Mouse (Mus musculus): ENCODE measurements at regions not wholly inside any gene's neighbourhood (a gene's known extent, or its start where the extent isn't known, plus 50 kb on each side); places are given as distances from the start of the nearest gene placed in this dataset.
A peak's percentile ranks its signal among the peaks of the same experiment; 100 is the strongest.

DNA sequence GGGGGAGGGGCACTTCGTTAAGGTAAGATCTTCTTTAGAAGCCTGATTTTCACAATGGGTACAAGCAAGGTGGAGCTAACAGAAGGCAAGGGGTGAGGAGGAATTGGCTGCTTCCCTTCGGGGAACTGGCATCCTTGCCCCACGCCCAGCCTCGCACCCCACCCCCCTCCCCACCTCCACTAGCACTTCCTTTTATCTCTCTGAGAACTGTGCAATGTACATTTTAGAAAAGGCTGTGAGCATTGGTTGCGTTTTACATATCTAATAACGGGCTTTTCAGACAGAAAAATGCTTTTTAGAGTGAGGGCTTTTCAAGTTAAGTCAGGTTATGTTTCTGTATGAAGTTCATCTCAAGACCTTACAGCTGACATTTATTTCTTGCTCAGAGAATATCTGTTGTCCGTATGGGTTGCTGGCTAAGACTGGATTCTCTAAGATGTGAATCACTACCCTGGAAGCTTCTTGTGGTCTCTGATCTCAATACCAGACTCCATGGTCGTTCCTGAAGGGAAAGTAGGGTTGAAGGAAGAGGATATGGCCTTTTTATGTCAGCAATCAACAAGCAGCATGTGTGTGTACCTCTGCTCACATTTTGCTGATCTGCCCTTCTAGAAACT is 199.1 kb downstream of the Klf6 start:
- peaks cover 11% of the 10 kb centered on the region for H3K4me1 ChIP-seq
- ATAC-seq = 0 out of 2 replicates have a peak, but pooled peaks have one; percentile 33
- H3K9ac ChIP-seq = no peak overlapping the region
- H3K36me3 ChIP-seq (ENCODE audit: poor library complexity, severe bottlenecking) = no peaks in the 10 kb centered on the region
- no peaks in the 10 kb centered on the region for H3K9me3 ChIP-seq (replicated peaks)
- no peak overlapping the region for H3K27ac ChIP-seq
- 33% methylated on average over 8 of the region's 8 CpGs for WGBS
- no peak overlapping the region for H3K4me3 ChIP-seq
- no peak overlapping the region for H3K4me2 ChIP-seq
- no peaks in the 10 kb centered on the region for H3K27me3 ChIP-seq

DNA sequence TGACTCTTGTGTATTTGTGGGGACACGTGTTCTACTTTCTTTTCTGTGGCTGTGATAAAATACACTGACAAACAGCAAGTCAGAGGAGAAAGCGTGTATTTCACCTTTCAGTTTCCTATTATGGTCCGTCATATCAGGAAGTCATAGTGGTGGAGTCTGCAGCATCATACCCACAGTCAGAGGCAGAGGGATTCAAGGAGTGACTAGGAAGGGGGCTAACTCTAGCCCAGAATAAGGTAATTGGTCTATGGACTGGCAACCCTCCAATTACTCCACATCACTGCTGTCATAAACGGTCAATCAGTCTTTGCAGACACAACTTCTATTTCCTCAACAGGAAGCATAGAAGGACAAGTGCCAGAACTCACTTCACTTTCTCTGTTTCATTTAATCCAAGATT is 201.0 kb downstream of the Klf6 start:
- Histone ChIP-seq H3K4me2 (no peak overlapping the region), H3K27ac (no peak overlapping the region), H3K9ac (no peak overlapping the region), H3K36me3 (ENCODE audit: poor library complexity, severe bottlenecking) (no peaks in the 10 kb centered on the region), H3K27me3 (no peaks in the 10 kb centered on the region), H3K4me1 (peaks cover 11% of the 10 kb centered on the region), H3K4me3 (no peak overlapping the region), H3K9me3 (replicated peaks) (no peaks in the 10 kb centered on the region)
- no peak for ATAC-seq
- WGBS = 93% methylated on average over 4 of the region's 4 CpGs

DNA sequence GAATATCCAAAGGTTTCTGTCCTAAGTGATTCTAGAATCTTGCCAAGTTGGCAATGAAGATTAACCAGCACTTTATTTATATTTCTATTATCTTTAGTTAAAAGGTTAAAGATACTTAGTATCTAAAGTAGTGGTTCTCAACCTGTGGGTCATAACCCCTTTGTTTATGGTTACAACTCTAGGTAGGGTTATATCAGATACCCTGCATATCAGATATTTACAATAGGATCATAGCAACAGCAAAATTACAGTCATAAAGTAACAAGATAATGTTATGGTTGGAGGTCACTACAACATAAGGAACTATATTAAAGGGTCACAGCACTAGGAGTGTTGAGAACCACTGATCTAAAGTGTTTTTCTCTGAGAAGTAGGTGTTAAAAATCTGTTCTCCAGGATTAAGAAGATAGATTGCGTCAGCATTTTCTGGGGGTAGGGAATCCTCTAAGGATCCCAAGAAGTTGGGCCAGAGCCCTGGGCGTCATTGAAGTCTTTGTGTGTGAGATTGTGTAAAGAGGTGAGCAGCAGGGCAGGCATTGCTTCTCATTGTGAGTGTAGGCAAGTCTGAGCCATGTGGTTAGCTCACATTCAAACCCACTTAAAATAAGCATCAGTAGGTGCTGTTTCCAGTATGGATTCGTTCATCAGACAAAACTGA is 201.6 kb downstream of the Klf6 start:
- H3K4me1 ChIP-seq = peaks cover 11% of the 10 kb centered on the region
- no peak overlapping the region for H3K27ac ChIP-seq
- no peaks in the 10 kb centered on the region for H3K27me3 ChIP-seq
- no peak overlapping the region for H3K4me2 ChIP-seq
- H3K4me3 ChIP-seq = no peak overlapping the region
- H3K9me3 ChIP-seq (replicated peaks) = no peaks in the 10 kb centered on the region
- H3K9ac ChIP-seq = no peak overlapping the region
- WGBS = 75% methylated on average over 3 of the region's 3 CpGs
- no peaks in the 10 kb centered on the region for H3K36me3 ChIP-seq (ENCODE audit: poor library complexity, severe bottlenecking)
- no peak for ATAC-seq

DNA sequence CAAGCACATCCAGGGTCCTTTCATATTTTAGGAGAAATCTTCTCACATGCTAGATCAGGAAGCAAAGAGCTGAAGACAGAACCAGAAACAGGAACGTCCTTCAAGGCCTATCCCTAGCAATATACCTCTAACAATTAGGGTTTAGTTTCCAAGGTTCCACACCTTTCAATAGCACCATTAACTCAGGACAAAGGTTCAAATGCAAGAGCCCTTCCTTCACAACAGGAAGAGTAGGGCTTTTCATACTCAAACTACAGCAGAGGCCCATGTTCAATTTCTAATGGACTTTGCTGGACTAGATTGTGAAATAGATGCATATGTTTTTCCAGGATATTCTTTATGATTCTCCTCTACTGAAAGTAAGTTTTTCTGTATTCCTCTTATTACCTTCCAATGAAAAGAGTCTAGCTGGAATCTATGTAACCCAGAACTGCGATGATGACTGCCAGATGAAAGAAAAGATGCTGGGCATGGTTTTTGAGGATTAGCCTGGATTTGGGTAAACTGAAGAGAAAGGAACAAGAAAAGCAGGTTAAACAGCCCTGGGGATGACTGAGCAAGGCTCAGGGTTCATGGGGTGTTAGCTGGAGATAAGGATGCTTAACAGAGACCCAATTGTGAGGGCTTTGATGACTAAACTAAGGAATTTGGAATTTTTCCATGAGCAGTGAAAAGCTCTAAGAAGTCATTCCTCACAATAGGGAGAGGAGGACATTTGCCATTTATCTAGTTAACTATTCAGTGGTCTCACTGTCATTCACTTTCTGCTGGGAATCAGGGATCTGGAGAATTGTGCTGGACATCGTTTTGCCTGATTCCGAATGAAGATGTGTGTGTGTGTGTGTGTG is 215.9 kb downstream of the Klf6 start:
- whole genome bisulfite sequencing = 65% methylated on average over 4 of the region's 4 CpGs
- no peaks in the 10 kb centered on the region for H3K9me3 ChIP-seq (replicated peaks)

DNA sequence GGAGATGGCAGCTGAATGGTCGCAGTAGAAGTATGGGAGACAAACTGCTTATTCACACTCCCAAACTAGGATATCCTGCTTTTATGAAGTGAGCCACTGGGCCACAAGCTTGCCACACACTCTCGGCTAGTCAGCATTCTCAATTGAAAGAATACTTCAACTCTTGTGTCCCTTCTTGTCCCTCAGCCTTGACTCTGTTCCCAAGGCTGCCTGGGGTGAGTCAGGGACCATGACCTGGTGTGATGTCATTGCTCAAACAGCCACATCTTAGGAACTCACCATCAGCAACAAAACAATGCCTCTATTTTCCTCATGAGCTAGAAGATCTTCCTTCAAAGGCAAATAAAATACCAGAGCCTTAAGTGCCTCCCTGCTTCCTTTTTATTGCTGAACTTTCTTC is 224.6 kb downstream of the Klf6 start:
- no peak overlapping the region for H3K4me2 ChIP-seq
- no peak overlapping the region for H3K4me3 ChIP-seq
- 84% methylated on average over 2 of the region's 2 CpGs for WGBS
- H3K27me3 ChIP-seq = no peaks in the 10 kb centered on the region
- no peak overlapping the region for H3K27ac ChIP-seq
- no peak overlapping the region for H3K9ac ChIP-seq
- no peak for ATAC-seq
- H3K9me3 ChIP-seq (replicated peaks) = no peaks in the 10 kb centered on the region
- H3K36me3 ChIP-seq (ENCODE audit: poor library complexity, severe bottlenecking) = no peaks in the 10 kb centered on the region
- H3K4me1 ChIP-seq = no peaks in the 10 kb centered on the region

More for the DNA sequence above, 215.9 kb downstream of the Klf6 start:
- H3K4me1 ChIP-seq = no peaks in the 10 kb centered on the region
- H3K36me3 ChIP-seq (ENCODE audit: poor library complexity, severe bottlenecking) = no peaks in the 10 kb centered on the region
- ATAC-seq = no peak
- H3K27ac ChIP-seq = no peak overlapping the region
- no peaks in the 10 kb centered on the region for H3K27me3 ChIP-seq
- H3K4me2 ChIP-seq = no peak overlapping the region
- H3K9ac ChIP-seq = no peak overlapping the region
- no peak overlapping the region for H3K4me3 ChIP-seq

DNA sequence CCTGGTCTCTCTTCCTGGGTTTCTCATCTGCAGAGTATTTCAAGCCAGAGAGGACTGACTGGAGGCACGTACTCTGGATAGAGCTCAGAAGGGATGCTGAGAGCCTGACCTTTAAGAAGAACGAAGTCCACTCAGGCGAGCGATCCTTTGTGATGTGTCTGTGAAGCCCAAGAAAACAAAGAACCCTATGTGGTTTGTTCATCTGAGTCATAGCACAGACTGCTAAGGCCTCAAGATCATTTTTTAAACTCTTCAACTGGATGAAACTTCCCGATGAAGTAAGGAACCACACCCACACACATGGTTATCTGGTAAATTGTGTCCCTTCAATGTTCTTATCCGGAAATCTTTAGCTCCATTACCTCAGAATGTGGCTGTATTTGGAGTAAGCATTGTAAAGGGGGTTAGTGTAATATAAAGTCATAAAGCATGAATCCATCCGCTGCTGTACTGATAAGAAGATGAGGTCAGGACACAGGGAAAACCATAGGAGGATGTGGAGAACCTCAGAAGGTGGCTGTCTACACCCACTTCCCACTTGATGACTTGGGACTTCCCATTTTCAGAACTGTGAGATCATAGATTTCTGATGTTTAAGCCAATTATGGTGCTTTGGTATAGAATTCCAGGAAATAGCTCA is 247.9 kb downstream of the Klf6 start:
- no peak overlapping the region for H3K4me2 ChIP-seq
- no peak overlapping the region for H3K9ac ChIP-seq
- H3K4me3 ChIP-seq = no peak overlapping the region
- H3K36me3 ChIP-seq (ENCODE audit: poor library complexity, severe bottlenecking) = no peaks in the 10 kb centered on the region
- no peak for ATAC-seq
- H3K4me1 ChIP-seq = no peaks in the 10 kb centered on the region
- H3K9me3 ChIP-seq (replicated peaks) = no peaks in the 10 kb centered on the region
- 82% methylated on average over 7 of the region's 7 CpGs for WGBS
- no peaks in the 10 kb centered on the region for H3K27me3 ChIP-seq
- no peak overlapping the region for H3K27ac ChIP-seq

DNA sequence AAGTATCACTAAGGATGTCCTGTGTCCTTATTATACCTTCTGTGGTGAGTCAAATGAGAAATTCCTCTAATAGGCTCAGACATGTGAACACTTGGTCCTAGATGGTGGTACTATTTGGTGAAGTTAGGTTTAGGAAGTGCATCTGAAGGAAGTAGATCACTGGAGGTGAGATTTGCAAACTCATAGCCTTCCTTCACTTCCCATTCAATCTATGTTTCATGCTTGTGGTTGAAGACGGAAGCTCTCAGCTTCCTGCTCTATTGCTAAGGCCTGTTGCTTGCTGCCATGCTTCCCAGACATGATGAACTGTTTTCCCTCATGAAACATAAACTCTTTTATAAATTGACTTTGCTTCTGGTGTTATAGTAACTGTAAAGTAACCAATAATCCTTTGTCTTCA is 258.4 kb downstream of the Klf6 start:
- WGBS = 87% methylated on average over 1 of the region's 1 CpGs
- Histone ChIP-seq H3K4me3 (no peak overlapping the region), H3K4me2 (no peak overlapping the region), H3K9me3 (replicated peaks) (no peaks in the 10 kb centered on the region), H3K27ac (no peak overlapping the region), H3K36me3 (ENCODE audit: poor library complexity, severe bottlenecking) (no peaks in the 10 kb centered on the region), H3K9ac (no peak overlapping the region), H3K4me1 (no peaks in the 10 kb centered on the region), H3K27me3 (no peaks in the 10 kb centered on the region)
- no peak for ATAC-seq

DNA sequence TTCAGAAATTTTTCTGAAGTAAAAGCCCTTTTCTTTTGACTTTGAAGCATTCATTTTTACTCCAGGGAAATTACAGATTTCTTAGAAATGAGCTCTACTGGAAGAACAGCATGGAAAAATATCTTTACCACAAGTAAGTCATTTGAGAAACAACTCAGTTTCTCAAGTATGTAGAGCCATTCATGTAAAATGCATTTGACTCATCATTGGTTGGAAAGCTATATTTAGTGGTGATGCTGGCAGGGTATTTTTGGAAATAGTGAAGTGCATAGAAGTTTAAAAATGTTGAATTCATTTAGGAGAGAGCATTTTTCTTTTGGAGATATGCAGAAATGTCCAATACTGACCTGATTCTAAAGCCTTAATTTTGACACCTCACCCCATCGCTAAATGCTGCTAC is 266.0 kb downstream of the Klf6 start:
- no peak overlapping the region for H3K4me3 ChIP-seq
- no peaks in the 10 kb centered on the region for H3K9me3 ChIP-seq (replicated peaks)
- H3K36me3 ChIP-seq (ENCODE audit: poor library complexity, severe bottlenecking) = no peaks in the 10 kb centered on the region
- 95% methylated on average over 1 of the region's 1 CpGs for WGBS
- no peak for ATAC-seq
- H3K4me1 ChIP-seq = no peaks in the 10 kb centered on the region
- H3K9ac ChIP-seq = no peak overlapping the region
- H3K27me3 ChIP-seq = no peaks in the 10 kb centered on the region
- H3K27ac ChIP-seq = no peak overlapping the region
- H3K4me2 ChIP-seq = no peak overlapping the region

DNA sequence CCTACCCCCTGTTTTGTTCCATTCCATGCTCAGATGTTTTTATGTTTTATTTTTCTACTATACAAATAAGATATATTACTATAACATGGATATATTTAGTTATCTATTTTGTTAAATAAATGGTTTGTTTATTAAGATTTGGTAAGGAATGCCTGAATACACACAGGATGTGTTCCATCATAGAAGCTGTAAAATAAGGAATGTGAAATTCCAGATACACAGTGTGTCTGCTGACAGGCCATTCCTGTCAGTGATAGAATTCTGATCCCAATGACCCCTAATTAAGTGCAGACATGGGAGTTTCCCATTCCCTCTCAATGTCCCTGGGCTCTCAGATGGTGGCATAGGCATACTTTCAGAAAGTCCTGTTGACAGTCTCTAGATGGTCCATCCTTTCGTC is 267.6 kb downstream of the Klf6 start:
- no peak for ATAC-seq
- Histone ChIP-seq H3K4me1 (no peaks in the 10 kb centered on the region), H3K9ac (no peak overlapping the region), H3K9me3 (replicated peaks) (no peaks in the 10 kb centered on the region), H3K4me3 (no peak overlapping the region), H3K27ac (no peak overlapping the region), H3K27me3 (no peaks in the 10 kb centered on the region), H3K4me2 (no peak overlapping the region), H3K36me3 (ENCODE audit: poor library complexity, severe bottlenecking) (no peaks in the 10 kb centered on the region)
- WGBS = 95% methylated on average over 1 of the region's 1 CpGs

DNA sequence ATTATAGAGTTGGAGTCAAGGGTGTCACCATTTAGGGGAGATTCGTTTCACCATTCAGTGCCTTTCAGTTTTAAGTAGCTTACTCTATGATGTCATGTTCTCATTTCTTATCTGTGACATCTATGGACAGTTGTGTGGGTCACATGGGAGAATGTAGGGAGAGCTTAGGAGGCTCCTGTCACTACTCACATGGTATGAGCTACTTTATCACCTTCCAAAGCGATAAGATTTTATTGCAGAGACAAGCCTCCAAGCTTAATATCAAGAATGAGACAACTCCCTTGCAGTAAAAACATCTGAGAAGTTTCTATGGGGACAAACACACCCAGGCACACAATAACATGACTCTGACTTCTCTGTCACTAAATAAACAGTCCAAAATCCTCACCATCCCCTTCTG is 270.1 kb downstream of the Klf6 start:
- 76% methylated on average over 2 of the region's 2 CpGs for WGBS
- Histone ChIP-seq H3K36me3 (ENCODE audit: poor library complexity, severe bottlenecking) (no peaks in the 10 kb centered on the region), H3K27me3 (no peaks in the 10 kb centered on the region), H3K4me2 (no peak overlapping the region), H3K27ac (no peak overlapping the region), H3K9ac (no peak overlapping the region), H3K4me3 (no peak overlapping the region), H3K4me1 (no peaks in the 10 kb centered on the region), H3K9me3 (replicated peaks) (no peaks in the 10 kb centered on the region)
- ATAC-seq = no peak

DNA sequence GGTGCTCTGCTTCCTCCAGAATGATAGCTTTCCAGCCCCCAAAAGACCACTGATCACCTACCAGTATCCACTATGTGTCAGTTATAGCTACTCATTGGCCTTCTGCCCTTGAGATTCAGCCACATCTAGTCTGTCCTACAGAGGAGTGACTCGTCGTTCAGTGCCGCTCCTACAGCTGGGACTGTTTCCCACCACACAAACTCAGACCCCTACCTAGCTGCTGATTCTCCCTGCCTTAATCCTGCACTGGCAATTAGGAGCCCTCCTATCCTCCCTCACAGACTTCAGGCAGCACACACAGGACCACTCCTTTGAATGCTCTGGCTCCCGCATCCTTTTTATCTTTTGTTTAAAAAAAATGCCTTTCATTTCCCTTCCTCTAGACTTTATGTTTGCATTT is 275.9 kb downstream of the Klf6 start:
- H3K4me1 ChIP-seq = 0 out of 2 replicates have a peak, but pooled peaks cover 5% of the 10 kb centered on the region
- no peaks in the 10 kb centered on the region for H3K27me3 ChIP-seq
- ATAC-seq = peak; percentile 67; the same call in 1 of the 2 replicates
- H3K27ac ChIP-seq = no peak overlapping the region
- whole genome bisulfite sequencing = 1% methylated on average over 4 of the region's 4 CpGs
- no peak overlapping the region for H3K4me3 ChIP-seq
- H3K36me3 ChIP-seq (ENCODE audit: poor library complexity, severe bottlenecking) = no peaks in the 10 kb centered on the region
- H3K9ac ChIP-seq = no peak overlapping the region
- no peaks in the 10 kb centered on the region for H3K9me3 ChIP-seq (replicated peaks)
- H3K4me2 ChIP-seq = no peak overlapping the region

DNA sequence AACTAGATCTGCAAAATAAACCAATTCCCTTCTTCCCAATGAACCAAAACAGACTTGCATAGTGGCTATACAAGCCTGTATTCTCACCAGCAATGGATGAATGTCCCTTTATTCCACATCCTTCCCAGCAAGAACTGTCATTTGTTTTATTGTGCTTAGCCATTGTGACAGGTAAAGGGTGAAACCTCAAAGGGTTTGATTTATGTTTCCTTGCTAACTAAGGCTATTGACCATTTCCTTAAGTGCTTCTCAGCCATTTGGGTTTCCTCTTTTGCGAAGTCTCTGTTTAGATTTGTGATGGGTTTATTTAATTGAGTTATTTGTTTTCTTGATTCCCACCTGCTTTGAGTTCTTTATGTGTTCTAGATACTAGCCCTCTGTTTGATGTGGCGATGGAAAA is 281.5 kb downstream of the Klf6 start:
- H3K36me3 ChIP-seq (ENCODE audit: poor library complexity, severe bottlenecking) = no peaks in the 10 kb centered on the region
- no peak overlapping the region for H3K9ac ChIP-seq
- no peak for ATAC-seq
- no peak overlapping the region for H3K4me2 ChIP-seq
- no peaks in the 10 kb centered on the region for H3K27me3 ChIP-seq
- no peaks in the 10 kb centered on the region for H3K9me3 ChIP-seq (replicated peaks)
- 78% methylated on average over 2 of the region's 2 CpGs for WGBS
- no peak overlapping the region for H3K4me3 ChIP-seq
- no peak overlapping the region for H3K27ac ChIP-seq
- no peaks in the 10 kb centered on the region for H3K4me1 ChIP-seq

Data from forebrain, embryonic 13.5 days (tissue).